Comparison of ENCODE assay signal across 9 mouse cellular contexts in the genomic region with DNA sequence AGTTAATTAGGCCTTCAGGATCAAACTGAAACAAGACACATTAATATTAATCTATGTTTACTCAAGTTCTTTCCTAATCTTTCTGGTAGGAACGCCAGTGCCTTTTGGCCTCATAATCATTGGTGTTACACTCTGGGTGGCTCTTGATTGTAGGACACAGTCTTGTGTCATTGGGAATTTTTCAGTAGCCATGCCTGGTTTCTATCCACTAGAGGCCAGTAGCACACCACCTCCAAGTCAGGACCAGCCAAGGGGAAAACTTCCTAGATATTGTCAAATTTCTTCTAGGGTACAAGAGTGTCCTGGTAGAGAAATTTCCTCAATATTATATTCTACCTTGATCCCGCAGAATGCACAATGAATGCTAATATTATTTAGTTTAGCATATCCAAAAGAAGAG.
DNase-seq lines count a peak whose midpoint lies in the region; ATAC-seq and TF ChIP-seq lines count a peak whose summit lies in the region.
"Had no signal": no experiment of that assay in that cellular context is flagged by ENCODE, and none has a peak within 500 bp of the region (broad histone marks: within the 10 kb centered on the region; RNA-seq: fewer than 3 reads in every experiment).

No protein-coding gene starts in this region.

- no peaks in the 10 kb centered on the region for H3K4me1 ChIP-seq in heart, embryonic 10.5 days
- no peaks in the 10 kb centered on the region for H3K4me1 ChIP-seq in forebrain, embryonic 15.5 days
- H3K4me1 ChIP-seq: neural tube, embryonic 12.5 days had no signal

- no peaks in the 10 kb centered on the region for H3K79me3 ChIP-seq in C2C12 (ENCODE audit: low read depth)

- DNase-seq in heart, adult 18-20 months, result peak; percentile 9 to 54
- DNase-seq in heart, embryonic 10.5 days (ENCODE audit: low spot score), result no peak
- DNase-seq in brain, adult 2 months (ENCODE audit: low read depth, low spot score), result peak; percentile 87
- peak; percentile 47 to 51 for DNase-seq in kidney, postnatal 4 days
- peak; percentile 47 for DNase-seq in lung, postnatal 36 days
- no peak for DNase-seq in T-cell, adult 2 months (ENCODE audit: low spot score)

- 35% methylated on average over 2 of the region's 2 CpGs for WGBS in heart, embryonic 10.5 days
- 53% methylated on average over 2 of the region's 2 CpGs for WGBS in forebrain, embryonic 15.5 days

- no peaks in the 10 kb centered on the region for H3K79me2 ChIP-seq in C2C12 (ENCODE audit: control insufficient read depth, insufficient read depth)

- ATAC-seq in forebrain, embryonic 15.5 days (replicated peaks), result peak; percentile 73

- H3K27ac ChIP-seq in heart, embryonic 10.5 days, result no peak overlapping the region
- no peak overlapping the region for H3K27ac ChIP-seq in forebrain, embryonic 15.5 days (replicated peaks)
- H3K27ac ChIP-seq: neural tube, embryonic 12.5 days had no signal

- H3K9ac ChIP-seq in forebrain, embryonic 15.5 days (replicated peaks), result no peak overlapping the region
- H3K9ac ChIP-seq: neural tube, embryonic 12.5 days had no signal

- H3K4me2 ChIP-seq in forebrain, embryonic 15.5 days (replicated peaks), result no peak overlapping the region
- H3K4me2 ChIP-seq: neural tube, embryonic 12.5 days had no signal

- H3K27me3 ChIP-seq in heart, embryonic 10.5 days (ENCODE audit: insufficient read depth, poor library complexity, severe bottlenecking), result no peaks in the 10 kb centered on the region
- H3K27me3 ChIP-seq in C2C12 (ENCODE audit: control insufficient read depth, insufficient read depth, insufficient read length), result no peaks in the 10 kb centered on the region
- no peaks in the 10 kb centered on the region for H3K27me3 ChIP-seq in forebrain, embryonic 15.5 days
- H3K27me3 ChIP-seq: neural tube, embryonic 12.5 days had no signal

- H3ac ChIP-seq in C2C12 (ENCODE audit: control insufficient read depth, insufficient read length, low read depth), result no peak overlapping the region

- TF ChIP-seq CTCF in C2C12 (IDR thresholded peaks at IDR 0.05; ENCODE audit: control insufficient read depth, insufficient read depth, insufficient read length), result peak; percentile 12

- H3K9me3 ChIP-seq in heart, embryonic 10.5 days, result no peaks in the 10 kb centered on the region
- H3K9me3 ChIP-seq in forebrain, embryonic 15.5 days, result no peaks in the 10 kb centered on the region
- H3K9me3 ChIP-seq: neural tube, embryonic 12.5 days had no signal

- H3K36me3 ChIP-seq in heart, embryonic 10.5 days, result no peaks in the 10 kb centered on the region
- no peaks in the 10 kb centered on the region for H3K36me3 ChIP-seq in C2C12 (ENCODE audit: control insufficient read depth, insufficient read depth)
- H3K36me3 ChIP-seq in forebrain, embryonic 15.5 days, result no peaks in the 10 kb centered on the region
- H3K36me3 ChIP-seq: neural tube, embryonic 12.5 days had no signal

- H3K4me3 ChIP-seq in heart, embryonic 10.5 days, result no peak overlapping the region
- H3K4me3 ChIP-seq in C2C12 (ENCODE audit: insufficient read depth, poor library complexity, severe bottlenecking), result no peak overlapping the region
- no peak overlapping the region for H3K4me3 ChIP-seq in forebrain, embryonic 15.5 days
- H3K4me3 ChIP-seq: neural tube, embryonic 12.5 days had no signal

TF ChIP-seq in C2C12, 6 proteins besides CTCF, POLR2A, EP300 and RAD21:
- TF ChIP-seq CEBPB (IDR thresholded peaks at IDR 0.05; ENCODE audit: low read depth), result no peak
- no peak for TF ChIP-seq USF1 (IDR thresholded peaks at IDR 0.05; ENCODE audit: low read depth)
- no peak for TF ChIP-seq MYOD1 (IDR thresholded peaks at IDR 0.05; ENCODE audit: control insufficient read depth, insufficient read length, low read depth)
- no peak for TF ChIP-seq FOSL1 (IDR thresholded peaks at IDR 0.05; ENCODE audit: insufficient read depth, low read length, poor library complexity, severe bottlenecking)
- no peak for TF ChIP-seq MAX (IDR thresholded peaks at IDR 0.05)
- no peak for TF ChIP-seq MYOG (IDR thresholded peaks at IDR 0.05; ENCODE audit: control insufficient read depth, extremely low read depth, insufficient read length)
TF ChIP-seq in C2C12: peak in this region for 0.

Comparison
In these comparisons a context has a peak if more than half of its experiments do, and no peak if none do; other contexts are left out.
1. DNase-seq: peak in heart, adult 18-20 months (2 of 2), brain, adult 2 months (single experiment), kidney, postnatal 4 days (2 of 2) and lung, postnatal 36 days (single experiment); none in heart, embryonic 10.5 days (single experiment) and T-cell, adult 2 months (single experiment).